Mouse (Mus musculus): ENCODE data around the gene Dock2.

- TF ChIP-seq CTCF (IDR thresholded peaks at IDR 0.05; ENCODE audit: borderline replicate concordance, insufficient read depth, low read length) (no peak), POLR2A (IDR thresholded peaks at IDR 0.05; ENCODE audit: low read depth, low read length) (no peak)
These were observed 313.9 kb downstream of the Dock2 start for GRCm38 (mm10) chr11:34469792-34470191.

All from embryonic fibroblast, embryonic 13.5 days (primary cell).